Mouse (Mus musculus): ENCODE results near the gene Dcps. TPM values are rescaled to one million over a fixed set of nuclear protein-coding genes. Genes with fewer than 3 reads are reported as not detected.

Dcps gene
- polyA plus RNA-seq, 2 experiments: 54.6 to 61.6 TPM

DNA sequence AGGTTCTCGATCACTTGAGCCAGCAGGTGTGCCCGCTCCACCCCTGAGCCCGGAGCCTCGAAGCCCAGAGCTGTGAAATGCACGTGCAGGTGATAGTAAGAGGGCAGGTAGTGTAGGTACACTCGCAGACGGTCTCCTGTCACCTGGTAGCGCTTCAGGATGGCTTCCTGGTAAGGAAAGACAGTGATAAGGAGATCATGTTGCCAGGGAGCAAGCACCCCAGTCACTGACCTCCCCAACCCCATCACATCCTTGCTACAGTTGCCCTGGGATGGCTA lies 51.2 kb downstream of the Dcps start:
- Histone ChIP-seq H3K9me3 (ENCODE audit: control insufficient read depth, low read length) (no peaks in the 10 kb centered on the region), H3K4me2 (replicated peaks; ENCODE audit: low read depth, low read length, severe bottlenecking) (no peak overlapping the region), H3K4me3 (replicated peaks; ENCODE audit: low read length) (no peak overlapping the region), H3K4me1 (ENCODE audit: control insufficient read depth, insufficient read depth, low read length) (peaks cover 8% of the 10 kb centered on the region), H3K9ac (ENCODE audit: low read depth, low read length, severe bottlenecking) (no peak overlapping the region), H3K27ac (replicated peaks; ENCODE audit: low read depth, low read length) (no peak overlapping the region), H3K27me3 (ENCODE audit: control insufficient read depth, insufficient read depth, low read length) (no peaks in the 10 kb centered on the region), H3K36me3 (ENCODE audit: control insufficient read depth, insufficient read depth, low read length) (peaks cover 28% of the 10 kb centered on the region)
- WGBS: 96% methylated on average over 8 of the region's 8 CpGs
- no peak for DNase-seq (ENCODE audit: low spot score)
- ATAC-seq (ENCODE audit: low FRiP score, low read depth): no peak
- TF ChIP-seq POLR2A (IDR thresholded peaks at IDR 0.05; ENCODE audit: borderline replicate concordance, extremely low read depth, insufficient read depth, insufficient read length): no peak

DNA sequence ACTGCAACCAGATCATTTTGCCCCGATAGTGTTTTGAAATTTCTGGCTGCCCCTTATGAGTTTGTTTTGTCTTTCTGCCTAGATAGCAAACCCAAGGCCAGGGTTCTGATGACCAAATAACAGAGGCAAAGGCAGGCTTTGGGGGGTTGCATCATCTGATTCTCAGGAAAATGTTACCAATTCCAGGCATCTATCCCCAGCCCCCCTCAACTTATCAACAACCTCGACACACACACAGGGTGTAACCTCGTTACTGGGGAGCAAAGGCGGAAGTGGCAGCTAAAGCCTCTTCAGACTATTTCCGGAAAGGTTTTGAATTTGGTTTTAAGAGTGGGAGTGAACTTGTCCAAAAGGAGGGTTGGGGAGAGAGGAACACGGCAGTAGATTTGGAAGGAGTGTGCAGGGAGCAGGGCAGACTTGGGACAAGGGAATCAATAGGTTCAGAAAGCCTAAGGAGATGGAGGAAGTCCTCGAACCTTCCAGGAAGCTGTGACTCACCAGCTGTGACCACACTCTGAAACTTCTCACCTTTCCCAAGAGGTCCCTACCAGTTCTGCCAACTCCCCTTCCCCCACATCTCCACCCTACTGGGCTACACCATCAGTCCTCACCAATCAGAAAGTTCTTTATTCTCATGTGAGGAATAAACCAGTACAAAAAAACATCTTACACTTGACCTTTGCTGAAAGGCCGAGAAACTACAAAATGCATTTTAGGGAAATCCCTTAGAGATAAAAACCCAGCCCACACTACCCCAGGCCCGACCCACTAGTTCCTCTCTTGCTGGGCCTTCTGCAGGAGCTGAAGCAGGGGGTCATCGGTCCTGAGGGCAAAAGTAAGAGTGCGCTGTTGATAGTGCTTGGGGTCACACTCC lies 51.8 kb downstream of the Dcps start:
- Histone ChIP-seq H3K4me1 (ENCODE audit: control insufficient read depth, insufficient read depth, low read length) (peaks cover 8% of the 10 kb centered on the region), H3K4me2 (replicated peaks; ENCODE audit: low read depth, low read length, severe bottlenecking) (no peak overlapping the region), H3K27ac (replicated peaks; ENCODE audit: low read depth, low read length) (no peak overlapping the region), H3K27me3 (ENCODE audit: control insufficient read depth, insufficient read depth, low read length) (no peaks in the 10 kb centered on the region), H3K36me3 (ENCODE audit: control insufficient read depth, insufficient read depth, low read length) (peaks cover 23% of the 10 kb centered on the region), H3K4me3 (replicated peaks; ENCODE audit: low read length) (no peak overlapping the region), H3K9ac (ENCODE audit: low read depth, low read length, severe bottlenecking) (no peak overlapping the region), H3K9me3 (ENCODE audit: control insufficient read depth, low read length) (no peaks in the 10 kb centered on the region)
- no peak for ATAC-seq (ENCODE audit: low FRiP score, low read depth)
- 82% methylated on average over 11 of the region's 11 CpGs for WGBS
- DNase-seq (ENCODE audit: low spot score): no peak
- no peak for TF ChIP-seq POLR2A (IDR thresholded peaks at IDR 0.05; ENCODE audit: borderline replicate concordance, extremely low read depth, insufficient read depth, insufficient read length)

DNA sequence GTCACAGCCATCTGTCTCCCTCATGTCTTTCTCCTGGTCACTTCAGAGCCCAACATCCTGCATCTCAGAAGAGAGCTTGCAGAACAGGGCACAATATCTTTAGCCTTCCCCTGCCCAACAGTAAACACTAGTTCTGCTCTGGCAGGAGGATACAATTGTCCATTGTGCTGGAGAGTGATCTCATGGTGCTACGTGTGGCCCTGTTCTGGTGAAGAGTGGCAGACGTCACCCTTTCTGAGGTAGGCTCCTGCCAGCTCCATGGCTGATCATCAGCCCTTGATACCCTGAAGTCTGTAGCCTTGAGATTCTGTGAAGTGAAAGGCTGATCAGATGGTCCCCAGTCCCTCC lies 52.4 kb downstream of the Dcps start:
- DNase-seq (ENCODE audit: low spot score): no peak
- H3K27me3 ChIP-seq (ENCODE audit: control insufficient read depth, insufficient read depth, low read length): no peaks in the 10 kb centered on the region
- H3K9me3 ChIP-seq (ENCODE audit: control insufficient read depth, low read length): no peaks in the 10 kb centered on the region
- no peak overlapping the region for H3K4me2 ChIP-seq (replicated peaks; ENCODE audit: low read depth, low read length, severe bottlenecking)
- WGBS: 81% methylated on average over 2 of the region's 2 CpGs
- H3K27ac ChIP-seq (replicated peaks; ENCODE audit: low read depth, low read length): peak overlapping the region; percentile 43; the same call in 1 of the 2 replicates
- no peak for ATAC-seq (ENCODE audit: low FRiP score, low read depth)
- no peak overlapping the region for H3K9ac ChIP-seq (ENCODE audit: low read depth, low read length, severe bottlenecking)
- peaks cover 8% of the 10 kb centered on the region for H3K4me1 ChIP-seq (ENCODE audit: control insufficient read depth, insufficient read depth, low read length)
- no peak for TF ChIP-seq POLR2A (IDR thresholded peaks at IDR 0.05; ENCODE audit: borderline replicate concordance, extremely low read depth, insufficient read depth, insufficient read length)
- no peak overlapping the region for H3K4me3 ChIP-seq (replicated peaks; ENCODE audit: low read length)
- peaks cover 21% of the 10 kb centered on the region for H3K36me3 ChIP-seq (ENCODE audit: control insufficient read depth, insufficient read depth, low read length)

DNA sequence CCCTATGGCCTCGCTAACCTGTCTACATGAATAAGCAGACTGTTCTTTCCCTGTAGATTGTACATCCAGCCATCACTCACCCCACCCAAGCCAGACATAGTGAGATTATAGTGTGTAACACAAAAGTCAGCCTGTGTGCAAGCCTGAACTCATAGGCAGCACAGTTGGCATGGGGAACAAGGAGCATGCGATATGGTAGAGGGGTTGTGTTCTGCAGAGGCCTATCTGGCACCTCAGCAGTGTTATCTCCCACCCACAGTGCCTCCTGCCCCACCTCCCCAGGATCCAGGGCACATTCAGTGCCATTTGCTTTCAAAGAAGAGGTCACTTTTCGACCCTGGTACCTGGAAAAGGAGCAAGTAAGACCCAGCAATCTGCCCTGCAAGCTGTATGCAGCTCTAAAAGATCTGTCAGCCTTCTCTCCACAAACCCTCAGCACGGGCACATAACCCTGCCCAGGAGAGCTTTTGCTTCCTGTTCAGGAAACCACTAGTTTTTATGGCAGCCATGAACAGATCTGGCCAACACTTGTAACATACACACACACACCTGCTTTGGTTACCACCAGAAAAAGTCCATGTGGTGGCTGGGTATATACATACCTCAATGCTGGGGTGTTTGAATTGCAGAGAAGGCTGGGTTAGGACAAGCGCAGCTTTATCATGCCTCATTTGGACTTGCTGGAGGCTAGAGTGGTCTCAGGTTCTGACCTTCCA lies 53.2 kb downstream of the Dcps start:
- Histone ChIP-seq H3K9me3 (ENCODE audit: control insufficient read depth, low read length) (no peaks in the 10 kb centered on the region), H3K4me3 (replicated peaks; ENCODE audit: low read length) (no peak overlapping the region), H3K27ac (replicated peaks; ENCODE audit: low read depth, low read length) (peak overlapping the region; percentile 52), H3K4me1 (ENCODE audit: control insufficient read depth, insufficient read depth, low read length) (peaks cover 13% of the 10 kb centered on the region), H3K4me2 (replicated peaks; ENCODE audit: low read depth, low read length, severe bottlenecking) (0 out of 2 replicates have a peak overlapping the region, but pooled peaks have one; percentile 7), H3K9ac (ENCODE audit: low read depth, low read length, severe bottlenecking) (no peak overlapping the region), H3K27me3 (ENCODE audit: control insufficient read depth, insufficient read depth, low read length) (no peaks in the 10 kb centered on the region), H3K36me3 (ENCODE audit: control insufficient read depth, insufficient read depth, low read length) (peaks cover 21% of the 10 kb centered on the region)
- 58% methylated on average over 5 of the region's 5 CpGs for WGBS
- no peak for TF ChIP-seq POLR2A (IDR thresholded peaks at IDR 0.05; ENCODE audit: borderline replicate concordance, extremely low read depth, insufficient read depth, insufficient read length)
- DNase-seq (ENCODE audit: low spot score): peak; percentile 16
- ATAC-seq (ENCODE audit: low FRiP score, low read depth): 0 out of 2 replicates have a peak, but pooled peaks have one; percentile 54

DNA sequence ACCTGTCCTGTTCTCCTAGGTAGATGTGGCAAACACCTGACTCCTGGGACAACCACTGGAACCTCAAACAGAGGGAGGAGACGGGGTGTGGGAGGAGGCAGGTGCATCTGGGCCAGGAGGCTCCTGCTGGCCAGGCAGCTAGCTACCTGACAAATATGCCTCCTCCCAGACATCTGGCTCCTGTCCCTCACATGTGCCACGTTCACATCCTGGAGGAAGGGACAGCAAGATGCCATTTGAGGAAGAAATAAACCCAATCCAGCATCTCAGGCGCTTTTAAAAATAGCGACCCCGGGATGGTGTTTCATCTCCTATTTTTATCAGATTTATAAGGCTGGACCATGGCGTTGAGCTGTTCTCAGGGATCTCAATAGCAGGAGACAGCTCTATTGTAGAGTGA lies 56.7 kb downstream of the Dcps start, which contains the start of gene St3gal4:
Gene St3gal4 (minus strand): TSS at position 101 of the 400 bp plus-strand sequence.
- Histone ChIP-seq H3K36me3 (ENCODE audit: control insufficient read depth, insufficient read depth, low read length) (0 out of 2 replicates have a peak, but pooled peaks cover 8% of the 10 kb centered on the region), H3K4me1 (ENCODE audit: control insufficient read depth, insufficient read depth, low read length) (peaks cover 31% of the 10 kb centered on the region), H3K27ac (replicated peaks; ENCODE audit: low read depth, low read length) (0 out of 2 replicates have a peak within 1 kb of the TSS, but pooled peaks have one; percentile 84), H3K27me3 (ENCODE audit: control insufficient read depth, insufficient read depth, low read length) (no peaks in the 10 kb centered on the region), H3K9ac (ENCODE audit: low read depth, low read length, severe bottlenecking) (no peak within 1 kb of the TSS), H3K9me3 (ENCODE audit: control insufficient read depth, low read length) (no peaks in the 10 kb centered on the region), H3K4me2 (replicated peaks; ENCODE audit: low read depth, low read length, severe bottlenecking) (no peak within 1 kb of the TSS), H3K4me3 (replicated peaks; ENCODE audit: low read length) (no peak within 1 kb of the TSS)
- TF ChIP-seq POLR2A (IDR thresholded peaks at IDR 0.05; ENCODE audit: borderline replicate concordance, extremely low read depth, insufficient read depth, insufficient read length): no peak
- 80% methylated on average over 6 of the region's 6 CpGs for WGBS
- DNase-seq (ENCODE audit: low spot score) (no peak), ATAC-seq (ENCODE audit: low FRiP score, low read depth) (no peak)
